Mouse (Mus musculus) midbrain, postnatal 0 days (tissue): ENCODE results near the gene Tap1. TPM values are rescaled to one million over a fixed set of nuclear protein-coding genes. Genes with fewer than 3 reads are reported as not detected.

Source experiments
- ATAC-seq: fragments of 200-750 bp; cut with Nextera tagmentation; 2 replicates; pipeline ENCODE4 v1.8.0; 2017; ENCODE audit warnings: moderate number of reproducible peaks, mild to moderate bottlenecking, moderate TSS enrichment, moderate library complexity; ENCODE audit not compliant: low FRiP score
- DNase-seq: peaks from one replicate; pipeline ENCODE4 v3.0.0-alpha.2; 2015; ENCODE audit warnings: low spot score
- H3K27ac ChIP-seq: fragments of 300-500 bp; sonication (generic); 2 replicates; pipeline ENCODE4 v1.5.1; 2014; ENCODE audit warnings: low read depth, mild to moderate bottlenecking, low read length, mixed read lengths
- H3K27me3 ChIP-seq: fragments of 300-500 bp; sonication (generic); 2 replicates; pipeline ENCODE4 v1.6.1; 2014; ENCODE audit warnings: low read length, control low read depth, mixed read lengths; ENCODE audit not compliant: insufficient read depth
- H3K36me3 ChIP-seq: fragments of 300-500 bp; sonication (generic); 2 replicates; pipeline ENCODE4 v1.6.1; 2014; ENCODE audit warnings: low read length, control low read depth, mixed read lengths; ENCODE audit not compliant: insufficient read depth
- H3K4me1 ChIP-seq: fragments of 300-500 bp; sonication (generic); 2 replicates; pipeline ENCODE4 v1.6.1; 2014; ENCODE audit warnings: mild to moderate bottlenecking, control low read depth, antibody characterized with exemption, low read length, mixed read lengths; ENCODE audit not compliant: insufficient read depth
- H3K4me2 ChIP-seq: fragments of 300-500 bp; sonication (generic); 2 replicates; pipeline ENCODE4 v1.6.1; 2014; ENCODE audit warnings: low read depth, mild to moderate bottlenecking, low read length, mixed read lengths; ENCODE audit not compliant: poor library complexity, severe bottlenecking
- H3K4me3 ChIP-seq: fragments of 300-500 bp; sonication (generic); 2 replicates; pipeline ENCODE4 v1.5.1; 2014; ENCODE audit warnings: low read depth, mild to moderate bottlenecking, low read length, moderate library complexity
- H3K9ac ChIP-seq: fragments of 300-500 bp; sonication (generic); replicated peaks from 2 replicates; pipeline ENCODE4 v1.6.1; 2014; ENCODE audit warnings: mild to moderate bottlenecking, low read length, moderate library complexity, mixed read lengths; ENCODE audit not compliant: poor library complexity, severe bottlenecking
- H3K9me3 ChIP-seq: fragments of 300-500 bp; sonication (generic); 2 replicates; pipeline ENCODE4 v1.6.1; 2016; ENCODE audit warnings: low read length, control low read depth
- CTCF ChIP-seq: IDR thresholded peaks from 2 replicates; pipeline ENCODE4 v1.5.1; 2016; ENCODE audit warnings: antibody characterized with exemption, mild to moderate bottlenecking
- WGBS: fragments of 180-500 bp; shearing (Covaris S2); extraction: QIAGEN DNeasy Blood & Tissue Kit; methylation state at CpG from one replicate; pipeline ENCODE4 v1.1.7; 2014; 5-methylcytosine and 5-hydroxymethylcytosine counted together
- polyA plus RNA-seq: library from polyadenylated mRNA; unstranded; fragments of >200 nt; fragmentation: Nextera tagmentation; extraction: Ambion mirVana; gene quantifications from 2 replicates; pipeline ENCODE4 v1.2.1, GENCODE M21; 2015
- total RNA-seq: library from RNA; depleted of rRNA; stranded (reverse); fragments of >200 nt; gene quantifications from 2 replicates; pipeline ENCODE4 v1.2.3, GENCODE M21; 2014; rRNA removed

The Tap1 gene
- total and polyA plus RNA-seq, 2 experiments from 2014 or later, result 7.1 to 7.7 TPM

GRCm38 (mm10) chr17:34237741-34238140, 50.4 kb downstream of the Tap1 start:
- Histone ChIP-seq H3K4me3 (no peak overlapping the region), H3K36me3 (no peaks in the 10 kb centered on the region), H3K9ac (no peak overlapping the region), H3K4me1 (no peaks in the 10 kb centered on the region), H3K9me3 (peaks cover 9% of the 10 kb centered on the region; the same call in 1 of the 2 replicates), H3K27me3 (no peaks in the 10 kb centered on the region), H3K4me2 (no peak overlapping the region), H3K27ac (no peak overlapping the region)
- WGBS, result 69% methylated on average over 3 of the region's 3 CpGs
- ATAC-seq (no peak), DNase-seq (no peak)
- no peak for TF ChIP-seq CTCF

DNA sequence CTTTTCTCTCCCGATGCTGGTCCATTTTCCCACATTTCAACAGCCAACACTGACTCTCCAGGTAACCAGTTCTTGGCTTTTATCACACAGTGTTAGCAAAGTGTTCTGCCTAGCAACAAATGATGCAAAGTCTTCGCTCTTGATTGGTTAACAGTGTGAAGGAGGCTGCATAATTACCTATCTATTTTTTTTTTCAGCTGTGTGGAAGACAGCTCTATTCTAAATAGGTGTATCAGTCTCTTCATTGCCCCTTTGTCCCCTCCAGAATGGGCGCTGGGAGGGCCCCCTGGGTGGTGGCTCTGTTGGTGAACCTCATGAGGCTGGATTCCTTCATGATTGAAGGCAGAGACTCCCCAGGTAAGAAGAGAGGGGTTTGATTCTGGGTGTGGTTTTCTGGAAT, 51.4 kb downstream of the Tap1 start, which contains the start of gene H2-Ob:
H2-Ob (plus strand) TSS at position 198 of the 400 bp plus-strand sequence.
- no peaks in the 10 kb centered on the region for H3K4me1 ChIP-seq
- H3K9me3 ChIP-seq, result peaks cover 9% of the 10 kb centered on the region; the same call in 1 of the 2 replicates
- peak; percentile 87 for DNase-seq
- no peak within 1 kb of the TSS for H3K4me2 ChIP-seq
- H3K4me3 ChIP-seq, result no peak within 1 kb of the TSS
- H3K27ac ChIP-seq, result no peak within 1 kb of the TSS
- no peaks in the 10 kb centered on the region for H3K27me3 ChIP-seq
- no peak for TF ChIP-seq CTCF
- ATAC-seq, result 0 out of 2 replicates have a peak, but pooled peaks have one; percentile 49
- H3K36me3 ChIP-seq, result no peaks in the 10 kb centered on the region
- no peak within 1 kb of the TSS for H3K9ac ChIP-seq
- 62% methylated on average over 3 of the region's 3 CpGs for WGBS

DNA sequence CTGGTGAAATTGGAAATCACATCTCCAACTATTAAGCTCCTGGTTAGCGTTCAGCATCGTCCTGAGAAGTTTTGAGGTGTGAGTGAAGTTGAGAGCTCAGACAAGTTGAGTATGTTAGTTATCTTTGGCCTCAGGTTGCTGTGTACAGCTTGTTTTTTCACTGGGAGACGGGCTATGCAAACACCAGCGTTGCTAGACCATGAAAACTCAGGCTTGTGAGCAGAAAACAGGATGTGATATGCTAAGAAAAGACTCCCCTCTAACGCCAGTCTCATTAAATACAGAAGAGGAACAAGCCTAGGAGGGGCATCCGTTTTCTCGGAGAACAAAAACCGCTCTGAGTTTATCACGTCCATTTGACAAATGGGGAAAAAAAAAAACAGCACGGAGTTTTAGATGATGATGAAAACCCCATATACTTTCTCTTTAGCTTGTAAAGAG, 52.3 kb downstream of the Tap1 start:
- TF ChIP-seq CTCF, result no peak
- H3K9me3 ChIP-seq, result peaks cover 9% of the 10 kb centered on the region; the same call in 1 of the 2 replicates
- no peak for ATAC-seq
- no peak overlapping the region for H3K4me2 ChIP-seq
- no peak overlapping the region for H3K4me3 ChIP-seq
- H3K9ac ChIP-seq, result no peak overlapping the region
- no peak overlapping the region for H3K27ac ChIP-seq
- no peak for DNase-seq
- H3K27me3 ChIP-seq, result no peaks in the 10 kb centered on the region
- H3K4me1 ChIP-seq, result no peaks in the 10 kb centered on the region
- no peaks in the 10 kb centered on the region for H3K36me3 ChIP-seq
- 66% methylated on average over 10 of the region's 10 CpGs for WGBS

GRCm38 (mm10) chr17:34240366-34240765, 53.0 kb downstream of the Tap1 start:
- Histone ChIP-seq H3K4me2 (no peak overlapping the region), H3K27ac (no peak overlapping the region), H3K4me3 (no peak overlapping the region), H3K9ac (no peak overlapping the region), H3K27me3 (no peaks in the 10 kb centered on the region), H3K36me3 (no peaks in the 10 kb centered on the region), H3K9me3 (peaks cover 9% of the 10 kb centered on the region; the same call in 1 of the 2 replicates), H3K4me1 (no peaks in the 10 kb centered on the region)
- no peak for TF ChIP-seq CTCF
- WGBS, result 77% methylated on average over 3 of the region's 3 CpGs
- ATAC-seq (no peak), DNase-seq (no peak)

DNA sequence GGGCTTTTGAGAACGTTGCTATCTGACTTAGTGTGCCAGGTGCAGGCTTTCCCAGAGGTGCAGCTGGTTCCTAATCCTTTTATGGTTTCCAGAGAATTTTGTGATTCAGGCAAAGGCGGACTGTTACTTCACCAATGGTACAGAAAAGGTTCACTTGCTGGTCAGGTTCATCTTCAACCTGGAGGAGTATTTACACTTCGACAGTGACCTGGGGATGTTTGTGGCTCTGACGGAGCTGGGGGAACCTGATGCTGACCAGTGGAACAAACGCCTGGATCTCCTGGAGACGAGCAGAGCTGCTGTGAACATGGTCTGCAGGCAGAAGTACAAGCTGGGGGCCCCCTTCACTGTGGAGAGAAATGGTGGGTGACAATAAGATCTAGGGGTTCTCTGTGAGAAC, 53.6 kb downstream of the Tap1 start:
- Histone ChIP-seq H3K27ac (no peak overlapping the region), H3K27me3 (no peaks in the 10 kb centered on the region), H3K36me3 (no peaks in the 10 kb centered on the region), H3K4me1 (no peaks in the 10 kb centered on the region), H3K4me2 (no peak overlapping the region), H3K4me3 (no peak overlapping the region), H3K9ac (no peak overlapping the region), H3K9me3 (peaks cover 9% of the 10 kb centered on the region; the same call in 1 of the 2 replicates)
- 86% methylated on average over 6 of the region's 6 CpGs for WGBS
- ATAC-seq (no peak), DNase-seq (no peak)
- no peak for TF ChIP-seq CTCF

- Histone ChIP-seq H3K4me2 (no peak overlapping the region), H3K36me3 (no peaks in the 10 kb centered on the region), H3K27ac (no peak overlapping the region), H3K4me1 (no peaks in the 10 kb centered on the region), H3K9ac (no peak overlapping the region), H3K4me3 (no peak overlapping the region), H3K9me3 (peaks cover 9% of the 10 kb centered on the region; the same call in 1 of the 2 replicates), H3K27me3 (no peaks in the 10 kb centered on the region)
- DNase-seq (no peak), ATAC-seq (no peak)
- whole genome bisulfite sequencing, result 72% methylated on average over 4 of the region's 4 CpGs
- no peak for TF ChIP-seq CTCF
Measured at GRCm38 (mm10) chr17:34244656-34245055, 57.3 kb downstream of the Tap1 start.

Other genes with a start within 250 kb of the Tap1 start
- 47.9 and 60.9 TPM in 2 replicates for gene Pfdn6, start 247.2 kb upstream of the Tap1 start, total RNA-seq
- 170 and 185 TPM in 2 replicates for gene Pfdn6, start 247.2 kb upstream of the Tap1 start, polyA plus RNA-seq
- gene Wdr46, start 246.9 kb upstream of the Tap1 start, total RNA-seq, result 14.3 and 15.7 TPM in 2 replicates
- 14.6 and 17.3 TPM in 2 replicates for gene Wdr46, start 246.9 kb upstream of the Tap1 start, polyA plus RNA-seq
- 8.6 and 14.1 TPM in 2 replicates for gene B3galt4, start 236.1 kb upstream of the Tap1 start, total RNA-seq
- 11.1 and 14.0 TPM in 2 replicates for gene B3galt4, start 236.1 kb upstream of the Tap1 start, polyA plus RNA-seq
- gene Vps52, start 231.7 kb upstream of the Tap1 start, total RNA-seq, result 39.5 and 46.1 TPM in 2 replicates
- 65.8 and 68.6 TPM in 2 replicates for gene Vps52, start 231.7 kb upstream of the Tap1 start, polyA plus RNA-seq
- gene Rps18, start 231.6 kb upstream of the Tap1 start, total RNA-seq, result 742 and 975 TPM in 2 replicates
- gene Rps18, start 231.6 kb upstream of the Tap1 start, polyA plus RNA-seq, result 751 and 769 TPM in 2 replicates
- gene H2-K1, start 187.2 kb upstream of the Tap1 start, total RNA-seq, result 19.0 and 21.2 TPM in 2 replicates
- 17.0 and 22.2 TPM in 2 replicates for gene H2-K1, start 187.2 kb upstream of the Tap1 start, polyA plus RNA-seq
- gene Ring1, start 162.9 kb upstream of the Tap1 start, total RNA-seq, result 19.5 and 23.4 TPM in 2 replicates
- gene Ring1, start 162.9 kb upstream of the Tap1 start, polyA plus RNA-seq, result 17.3 and 19.5 TPM in 2 replicates
- gene H2-Ke6, start 159.5 kb upstream of the Tap1 start, total RNA-seq, result 58.4 and 67.6 TPM in 2 replicates
- gene H2-Ke6, start 159.5 kb upstream of the Tap1 start, polyA plus RNA-seq, result 53.6 and 54.7 TPM in 2 replicates
- gene Slc39a7, start 155.9 kb upstream of the Tap1 start, total RNA-seq, result 170 and 229 TPM in 2 replicates
- gene Slc39a7, start 155.9 kb upstream of the Tap1 start, polyA plus RNA-seq, result 152 and 156 TPM in 2 replicates
- gene Rxrb, start 155.7 kb upstream of the Tap1 start, total RNA-seq, result 53.6 and 61.2 TPM in 2 replicates
- 52.7 and 53.7 TPM in 2 replicates for gene Rxrb, start 155.7 kb upstream of the Tap1 start, polyA plus RNA-seq
- gene Col11a2, start 148.1 kb upstream of the Tap1 start, total RNA-seq, result 17.9 and 24.3 TPM in 2 replicates
- 4.1 and 4.6 TPM in 2 replicates for gene Col11a2, start 148.1 kb upstream of the Tap1 start, polyA plus RNA-seq
- not detected in 2 replicates for gene H2-Oa, start 95.2 kb upstream of the Tap1 start, total RNA-seq
- gene H2-Oa, start 95.2 kb upstream of the Tap1 start, polyA plus RNA-seq, result 0.23 TPM in 1 of 2 replicates, not detected in the other
- gene H2-DMa, start 68.0 kb upstream of the Tap1 start, total RNA-seq, result 23.8 and 39.0 TPM in 2 replicates
- 24.8 and 26.1 TPM in 2 replicates for gene H2-DMa, start 68.0 kb upstream of the Tap1 start, polyA plus RNA-seq
- gene Brd2, start 64.9 kb upstream of the Tap1 start, total RNA-seq, result 219 and 233 TPM in 2 replicates
- gene Brd2, start 64.9 kb upstream of the Tap1 start, polyA plus RNA-seq, result 107 and 124 TPM in 2 replicates
- gene H2-DMb2, start 44.2 kb upstream of the Tap1 start, total RNA-seq, result 0.16 and 0.47 TPM in 2 replicates
- 1.4 and 1.6 TPM in 2 replicates for gene H2-DMb2, start 44.2 kb upstream of the Tap1 start, polyA plus RNA-seq
- gene H2-DMb1, start 34.5 kb upstream of the Tap1 start, total RNA-seq, result 0.47 and 4.7 TPM in 2 replicates
- gene H2-DMb1, start 34.5 kb upstream of the Tap1 start, polyA plus RNA-seq, result 1.6 and 2.3 TPM in 2 replicates
- 0.99 and 1.1 TPM in 2 replicates for gene Psmb9, start 211 bp downstream of the Tap1 start, total RNA-seq
- gene Psmb9, start 211 bp downstream of the Tap1 start, polyA plus RNA-seq, result 2.0 and 3.3 TPM in 2 replicates
- 1.7 and 2.8 TPM in 2 replicates for gene Psmb8, start 10.2 kb downstream of the Tap1 start, total RNA-seq
- gene Psmb8, start 10.2 kb downstream of the Tap1 start, polyA plus RNA-seq, result 4.2 and 5.3 TPM in 2 replicates
- 1.8 and 2.0 TPM in 2 replicates for gene Tap2, start 16.0 kb downstream of the Tap1 start, total RNA-seq
- 2.9 and 4.2 TPM in 2 replicates for gene Tap2, start 16.0 kb downstream of the Tap1 start, polyA plus RNA-seq
- gene H2-Ob, start 51.4 kb downstream of the Tap1 start, total RNA-seq, result 1.1 and 1.2 TPM in 2 replicates
- 0.31 and 0.55 TPM in 2 replicates for gene H2-Ob, start 51.4 kb downstream of the Tap1 start, polyA plus RNA-seq
- 0.57 and 1.4 TPM in 2 replicates for gene H2-Ab1, start 70.1 kb downstream of the Tap1 start, total RNA-seq
- 1.5 and 2.7 TPM in 2 replicates for gene H2-Ab1, start 70.1 kb downstream of the Tap1 start, polyA plus RNA-seq
- gene H2-Aa, start 100.3 kb downstream of the Tap1 start, total RNA-seq, result 0.66 TPM in 1 of 2 replicates, not detected in the other
- gene H2-Aa, start 100.3 kb downstream of the Tap1 start, polyA plus RNA-seq, result 0.29 and 0.81 TPM in 2 replicates
- gene H2-Eb1, start 118.3 kb downstream of the Tap1 start, total RNA-seq, result 0.88 and 1.7 TPM in 2 replicates
- 5.0 and 5.2 TPM in 2 replicates for gene H2-Eb1, start 118.3 kb downstream of the Tap1 start, polyA plus RNA-seq
- gene H2-Eb2, start 138.1 kb downstream of the Tap1 start, total RNA-seq, result 0.22 and 0.33 TPM in 2 replicates
- 0.06 and 0.09 TPM in 2 replicates for gene H2-Eb2, start 138.1 kb downstream of the Tap1 start, polyA plus RNA-seq
- gene Btnl2, start 167.3 kb downstream of the Tap1 start, total RNA-seq, result not detected in 2 replicates
- gene Btnl2, start 167.3 kb downstream of the Tap1 start, polyA plus RNA-seq, result not detected in 2 replicates
- gene Btnl1, start 189.6 kb downstream of the Tap1 start, total RNA-seq, result not detected in 2 replicates
- gene Btnl1, start 189.6 kb downstream of the Tap1 start, polyA plus RNA-seq, result not detected in 2 replicates
- gene BC051142, start 211.3 kb downstream of the Tap1 start, total RNA-seq, result 2.0 and 9.2 TPM in 2 replicates
- gene BC051142, start 211.3 kb downstream of the Tap1 start, polyA plus RNA-seq, result 6.7 and 7.8 TPM in 2 replicates